12 mouse cellular contexts compared by ENCODE assay signal in the genomic region with DNA sequence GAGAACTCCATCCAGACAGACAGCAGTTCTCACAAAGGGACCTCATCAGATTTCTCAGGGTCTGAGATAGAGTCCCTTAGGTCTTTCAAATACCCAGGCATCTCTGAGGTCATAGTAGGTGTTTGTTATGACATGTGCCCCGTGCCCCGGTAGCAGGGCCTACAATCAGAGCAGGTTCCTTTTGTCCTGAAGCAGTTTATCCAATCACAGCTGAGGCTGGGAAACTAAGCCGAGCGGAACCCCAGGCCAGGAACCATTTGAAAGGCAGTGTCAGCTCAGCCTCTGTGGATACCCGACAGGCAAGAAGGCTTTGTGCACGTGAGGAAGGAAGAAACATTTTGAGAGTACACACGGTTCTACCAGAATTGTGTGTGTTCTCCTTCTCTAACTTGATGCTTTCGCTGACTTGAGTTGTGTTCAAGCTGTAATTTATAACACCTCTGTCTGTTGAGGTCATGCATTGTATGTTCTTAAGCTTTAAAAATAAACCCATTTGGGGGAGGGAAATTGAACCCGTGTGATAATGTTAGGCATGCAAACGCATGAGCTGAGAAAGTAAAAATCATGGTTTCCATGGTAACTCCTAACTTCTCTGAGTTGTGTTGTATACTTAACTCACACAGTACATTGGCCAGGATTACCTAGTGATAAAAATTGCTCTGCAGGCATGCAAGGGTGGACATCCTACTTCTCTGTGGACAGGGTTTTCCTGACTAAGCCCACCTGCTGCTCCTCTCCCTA.
DNase-seq lines count a peak whose midpoint lies in the region; ATAC-seq and TF ChIP-seq lines count a peak whose summit lies in the region.
"Had no signal": no experiment of that assay in that cellular context is flagged by ENCODE, and none has a peak within 500 bp of the region (broad histone marks: within the 10 kb centered on the region; RNA-seq: fewer than 3 reads in every experiment).

No protein-coding gene starts in this region.

- TF ChIP-seq POLR2A in brain, embryonic 14.5 days (IDR thresholded peaks at IDR 0.05; ENCODE audit: borderline replicate concordance, extremely low read depth, insufficient read depth, insufficient read length, poor library complexity, severe bottlenecking), result no peak

- no peaks in the 10 kb centered on the region for H3K9me3 ChIP-seq in kidney, embryonic 15.5 days (replicated peaks)
- H3K9me3 ChIP-seq in forebrain, embryonic 11.5 days (ENCODE audit: control insufficient read depth, low read length), result no peaks in the 10 kb centered on the region
- H3K9me3 ChIP-seq in midbrain, embryonic 13.5 days, result no peaks in the 10 kb centered on the region
- H3K9me3 ChIP-seq in intestine, embryonic 15.5 days, result no peaks in the 10 kb centered on the region
- H3K9me3 ChIP-seq: G1E had no signal

- H3K4me3 ChIP-seq in kidney, embryonic 15.5 days (replicated peaks), result no peak overlapping the region
- H3K4me3 ChIP-seq in forebrain, embryonic 11.5 days (ENCODE audit: low read depth, low read length), result no peak overlapping the region
- no peak overlapping the region for H3K4me3 ChIP-seq in midbrain, embryonic 13.5 days (replicated peaks)
- no peak overlapping the region for H3K4me3 ChIP-seq in intestine, embryonic 15.5 days (replicated peaks)

- H3K36me3 ChIP-seq in kidney, embryonic 15.5 days, result peaks cover 27% of the 10 kb centered on the region
- no peaks in the 10 kb centered on the region; the same call in 1 of the 2 replicates for H3K36me3 ChIP-seq in forebrain, embryonic 11.5 days (ENCODE audit: control insufficient read depth, insufficient read depth, low read length)
- peaks cover 6% of the 10 kb centered on the region; the same call in 1 of the 2 replicates for H3K36me3 ChIP-seq in midbrain, embryonic 13.5 days
- peaks cover 5% of the 10 kb centered on the region; the same call in 1 of the 2 replicates for H3K36me3 ChIP-seq in intestine, embryonic 15.5 days

- 25% methylated on average over 10 of the region's 10 CpGs for WGBS in kidney, embryonic 15.5 days
- 21% methylated on average over 10 of the region's 10 CpGs for WGBS in forebrain, embryonic 11.5 days
- 16% methylated on average over 10 of the region's 10 CpGs for WGBS in midbrain, embryonic 13.5 days
- WGBS in intestine, embryonic 15.5 days, result 50% methylated on average over 10 of the region's 10 CpGs

- H3K4me1 ChIP-seq in kidney, embryonic 15.5 days, result peaks cover 46% of the 10 kb centered on the region
- H3K4me1 ChIP-seq in forebrain, embryonic 11.5 days (replicated peaks; ENCODE audit: control insufficient read depth, insufficient read depth, low read length), result peaks cover 28% of the 10 kb centered on the region
- H3K4me1 ChIP-seq in midbrain, embryonic 13.5 days (replicated peaks), result peaks cover 81% of the 10 kb centered on the region
- peaks cover 24% of the 10 kb centered on the region; the same call in 1 of the 2 replicates for H3K4me1 ChIP-seq in intestine, embryonic 15.5 days (replicated peaks)

- peak; percentile 59; the same call in 1 of the 2 replicates for ATAC-seq in kidney, embryonic 15.5 days (replicated peaks; ENCODE audit: low FRiP score)
- ATAC-seq in forebrain, embryonic 11.5 days (replicated peaks; ENCODE audit: low FRiP score), result no peak
- ATAC-seq in midbrain, embryonic 13.5 days, result no peak
- no peak for ATAC-seq in intestine, embryonic 15.5 days

- H3K9ac ChIP-seq in kidney, embryonic 15.5 days, result no peak overlapping the region
- peak overlapping the region; percentile 27; the same call in 1 of the 2 replicates for H3K9ac ChIP-seq in forebrain, embryonic 11.5 days (ENCODE audit: low read length)
- H3K9ac ChIP-seq in midbrain, embryonic 13.5 days (replicated peaks), result 0 out of 2 replicates have a peak overlapping the region, but pooled peaks have one; percentile 19
- no peak overlapping the region for H3K9ac ChIP-seq in intestine, embryonic 15.5 days
- H3K9ac ChIP-seq: liver, postnatal 0 days had no signal

- DNase-seq in kidney, adult 18-20 months, result no peak
- DNase-seq in brain, embryonic 14.5 days (ENCODE audit: low read depth), result peak; percentile 56
- DNase-seq in forebrain, embryonic 11.5 days (ENCODE audit: low spot score), result peak; percentile 64
- no peak for DNase-seq in liver
- DNase-seq in natural killer cell, adult 2 months (ENCODE audit: low spot score in 2 of 2), result no peak
- DNase-seq: cerebellum, adult 9-10 months; layer of hippocampus, adult 9-11 months; liver, postnatal 0 days had no signal

- H3K27me3 ChIP-seq in kidney, embryonic 15.5 days, result no peaks in the 10 kb centered on the region
- H3K27me3 ChIP-seq in forebrain, embryonic 11.5 days (ENCODE audit: control insufficient read depth, insufficient read depth, low read length), result no peaks in the 10 kb centered on the region
- H3K27me3 ChIP-seq in midbrain, embryonic 13.5 days, result no peaks in the 10 kb centered on the region
- H3K27me3 ChIP-seq in intestine, embryonic 15.5 days (replicated peaks), result no peaks in the 10 kb centered on the region

- H3K27ac ChIP-seq in kidney, embryonic 15.5 days, result peak overlapping the region; percentile 78
- peak overlapping the region; percentile 46; the same call in 1 of the 2 replicates for H3K27ac ChIP-seq in forebrain, embryonic 11.5 days (ENCODE audit: low read depth, low read length)
- H3K27ac ChIP-seq in midbrain, embryonic 13.5 days, result peak overlapping the region; percentile 21; the same call in 1 of the 2 replicates
- no peak overlapping the region for H3K27ac ChIP-seq in intestine, embryonic 15.5 days

- H3K4me2 ChIP-seq in kidney, embryonic 15.5 days, result no peak overlapping the region; the same call in 1 of the 2 replicates
- no peak overlapping the region for H3K4me2 ChIP-seq in forebrain, embryonic 11.5 days (ENCODE audit: low read depth, low read length, severe bottlenecking)
- no peak overlapping the region for H3K4me2 ChIP-seq in midbrain, embryonic 13.5 days (replicated peaks)
- no peak overlapping the region for H3K4me2 ChIP-seq in intestine, embryonic 15.5 days (replicated peaks)

- no peak for TF ChIP-seq CTCF in brain, embryonic 14.5 days (IDR thresholded peaks at IDR 0.05; ENCODE audit: borderline replicate concordance, extremely low read depth, insufficient read depth, insufficient read length)

Comparison
In these comparisons a context has a peak if more than half of its experiments do, and no peak if none do; other contexts are left out.
1. H3K9ac ChIP-seq: peak in forebrain, embryonic 11.5 days (single experiment) and midbrain, embryonic 13.5 days (single experiment); none in kidney, embryonic 15.5 days (single experiment) and intestine, embryonic 15.5 days (single experiment).
2. DNase-seq: peak in brain, embryonic 14.5 days (single experiment) and forebrain, embryonic 11.5 days (single experiment); none in kidney, adult 18-20 months (single experiment), liver (single experiment) and natural killer cell, adult 2 months (0 of 2).